Comparison of ENCODE assay signal across 11 mouse cellular contexts in genomic region chr6:87517753-87518409, GRCm38 (mm10).
"Had no signal": no experiment of that assay in that cellular context is flagged by ENCODE, and none has a peak within 500 bp of the region (broad histone marks: within the 10 kb centered on the region; RNA-seq: fewer than 3 reads in every experiment).

No protein-coding gene starts in this region.

- H3K27me3 ChIP-seq: midbrain, embryonic 13.5 days; midbrain, embryonic 15.5 days; neural tube, embryonic 12.5 days; stomach, embryonic 15.5 days had no signal

- H3K4me3 ChIP-seq: midbrain, embryonic 13.5 days; midbrain, embryonic 15.5 days; neural tube, embryonic 12.5 days; stomach, embryonic 15.5 days had no signal

- H3K9me3 ChIP-seq: midbrain, embryonic 13.5 days; midbrain, embryonic 15.5 days; neural tube, embryonic 12.5 days; stomach, embryonic 15.5 days had no signal

- DNase-seq: lung, adult 18-20 months; lung, embryonic 14.5 days; lung, postnatal 10 days; lung, postnatal 4 days; thymus, adult 2 months; thymus, postnatal 25 days had no signal

- H3K36me3 ChIP-seq: midbrain, embryonic 13.5 days; midbrain, embryonic 15.5 days; neural tube, embryonic 12.5 days; stomach, embryonic 15.5 days had no signal

- H3K27ac ChIP-seq: midbrain, embryonic 13.5 days; midbrain, embryonic 15.5 days; neural tube, embryonic 12.5 days; stomach, embryonic 15.5 days; stomach, postnatal 0 days had no signal

- ATAC-seq: midbrain, embryonic 13.5 days; midbrain, embryonic 15.5 days had no signal

- H3K4me1 ChIP-seq: midbrain, embryonic 13.5 days; midbrain, embryonic 15.5 days; neural tube, embryonic 12.5 days; stomach, embryonic 15.5 days had no signal
